Mouse (Mus musculus) ZHBTc4 (cell line): ENCODE data around the gene Spcs3.

Source experiments
- DNase-seq: peaks from one replicate; pipeline ENCODE4 v3.0.0-alpha.2; 2011; ENCODE audit warnings: low read depth, low spot score

Spcs3 gene

DNA sequence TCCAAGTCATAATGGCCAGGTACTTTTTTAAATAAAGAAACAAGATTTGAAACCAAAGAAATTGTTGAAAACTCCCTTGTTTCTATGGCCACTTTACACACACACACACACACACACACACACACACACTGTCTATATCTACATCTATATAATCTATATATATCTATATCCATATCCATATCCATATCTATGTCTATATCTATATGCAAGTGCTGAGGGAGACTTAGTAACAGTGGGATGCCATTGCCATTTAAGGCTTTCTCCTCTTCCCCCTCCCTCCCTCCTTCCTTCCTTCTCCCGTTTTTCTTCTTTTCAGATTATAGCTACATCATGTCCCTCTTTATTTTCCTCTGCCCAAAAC lies 21.7 kb downstream of the Spcs3 start:
- no peak for DNase-seq

- peak; percentile 68 for DNase-seq
Measured at GRCm38 (mm10) chr8:54507428-54508095, 22.2 kb downstream of the Spcs3 start.

GRCm38 (mm10) chr8:54505060-54505459 lies 24.7 kb downstream of the Spcs3 start:
- DNase-seq, result no peak

DNA sequence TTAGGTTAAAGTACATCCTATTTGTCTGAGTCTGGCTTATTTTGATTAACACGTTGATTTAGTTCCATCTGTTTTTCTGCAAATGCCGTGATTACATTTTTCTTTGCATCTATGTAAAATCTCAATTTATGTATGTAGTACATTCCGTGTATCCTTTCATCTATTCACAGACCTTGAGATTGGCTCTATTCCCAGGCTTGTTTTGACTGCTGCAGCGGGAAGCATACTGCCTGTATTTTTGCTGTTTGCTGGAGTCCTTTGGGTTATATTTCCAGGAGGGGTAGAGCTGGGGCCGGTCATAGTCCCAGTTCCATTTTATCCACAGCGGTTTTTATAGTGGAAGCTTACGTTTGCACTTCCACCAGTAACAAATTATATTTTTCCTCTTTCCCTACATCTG lies 26.7 kb downstream of the Spcs3 start:
- no peak for DNase-seq

DNA sequence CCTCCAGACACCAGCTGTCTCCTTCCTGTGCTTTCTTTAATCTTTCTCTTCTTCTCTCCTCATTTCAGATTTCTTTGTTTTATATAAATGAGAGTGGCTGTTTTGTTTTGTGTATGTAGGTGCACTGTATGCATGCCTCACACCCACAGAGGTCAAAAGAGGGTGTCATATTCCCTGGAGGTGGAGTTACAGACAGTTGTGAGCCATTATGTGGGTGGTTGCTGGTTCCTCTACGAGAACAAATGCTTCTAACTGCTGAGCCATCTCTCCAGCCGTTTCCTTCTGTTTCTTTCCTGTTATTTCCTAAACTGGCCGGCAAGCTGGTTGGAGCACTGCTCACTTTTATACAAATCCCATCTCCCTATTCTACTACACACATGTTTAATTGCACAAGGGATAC lies 35.9 kb downstream of the Spcs3 start:
- DNase-seq, result no peak

DNA sequence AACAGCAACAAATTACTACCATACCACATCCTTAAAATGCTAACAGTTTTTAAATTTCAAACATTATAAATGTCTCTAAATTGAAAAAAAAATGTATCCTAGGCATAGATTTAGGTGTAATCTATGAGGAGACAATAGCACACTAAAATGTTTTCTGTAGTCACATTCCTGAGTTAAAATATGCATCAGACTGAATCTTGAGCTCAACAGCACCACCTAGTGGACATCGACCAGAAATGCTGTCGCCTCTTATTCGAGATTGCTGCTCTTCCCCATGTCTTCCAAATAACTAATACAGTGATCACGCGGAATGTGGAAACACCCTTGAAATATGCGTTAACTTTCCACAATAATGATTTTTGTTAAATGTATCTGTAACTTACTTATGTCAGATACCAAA lies 36.7 kb downstream of the Spcs3 start:
- peak; percentile 78 for DNase-seq

GRCm38 (mm10) chr8:54491934-54492333 lies 37.9 kb downstream of the Spcs3 start:
- no peak for DNase-seq

GRCm38 (mm10) chr8:54491057-54491690 lies 38.6 kb downstream of the Spcs3 start:
- DNase-seq, result peak; percentile 76

GRCm38 (mm10) chr8:54488437-54488836 lies 41.4 kb downstream of the Spcs3 start:
- DNase-seq, result no peak

- DNase-seq, result no peak
Measured at GRCm38 (mm10) chr8:54486555-54487273, 43.1 kb downstream of the Spcs3 start.
